Mouse (Mus musculus) liver, embryonic 15.5 days (tissue): Measurements from ENCODE around the gene Vegfb. TPM values are rescaled to one million over a fixed set of nuclear protein-coding genes. Genes with fewer than 3 reads are reported as not detected.

Source experiments
- ATAC-seq: fragments of 200-750 bp; cut with Nextera tagmentation; 2 replicates; pipeline ENCODE4 v1.8.0; 2017; ENCODE audit warnings: moderate number of reproducible peaks, mild to moderate bottlenecking, moderate library complexity; ENCODE audit not compliant: insufficient read depth
- H3K27ac ChIP-seq: fragments of 300-500 bp; sonication (generic); replicated peaks from 2 replicates; pipeline ENCODE4 v1.5.1; 2015; ENCODE audit warnings: mild to moderate bottlenecking, inconsistent platforms
- H3K27me3 ChIP-seq: fragments of 300-500 bp; sonication (generic); 2 replicates; pipeline ENCODE4 v1.6.1; 2015; ENCODE audit warnings: mild to moderate bottlenecking, inconsistent platforms
- H3K36me3 ChIP-seq: fragments of 300-500 bp; sonication (generic); replicated peaks from 2 replicates; pipeline ENCODE4 v1.6.1; 2015; ENCODE audit warnings: moderate library complexity, mild to moderate bottlenecking, inconsistent platforms
- H3K4me1 ChIP-seq: fragments of 300-500 bp; sonication (generic); replicated peaks from 2 replicates; pipeline ENCODE4 v1.6.1; 2015; ENCODE audit warnings: inconsistent platforms
- H3K4me2 ChIP-seq: fragments of 300-500 bp; sonication (generic); 2 replicates; pipeline ENCODE4 v1.6.1; 2015; ENCODE audit warnings: moderate library complexity, mild to moderate bottlenecking, inconsistent platforms
- H3K4me3 ChIP-seq: fragments of 300-500 bp; sonication (generic); replicated peaks from 2 replicates; pipeline ENCODE4 v1.5.1; 2015; ENCODE audit warnings: mild to moderate bottlenecking, inconsistent platforms
- H3K9ac ChIP-seq: fragments of 300-500 bp; sonication (generic); 2 replicates; pipeline ENCODE4 v1.6.1; 2015; ENCODE audit warnings: moderate library complexity, mild to moderate bottlenecking, inconsistent platforms
- H3K9me3 ChIP-seq: fragments of 300-500 bp; sonication (generic); replicated peaks from 2 replicates; pipeline ENCODE4 v1.6.1; 2016; ENCODE audit warnings: inconsistent platforms
- WGBS: fragments of 180-500 bp; shearing (Covaris S2); methylation state at CpG from one replicate; pipeline ENCODE4 v1.1.7; 2015; ENCODE audit warnings: mixed read lengths; ENCODE audit not compliant: insufficient replicate concordance; 5-methylcytosine and 5-hydroxymethylcytosine counted together
- polyA plus RNA-seq: library from polyadenylated mRNA; unstranded; fragments of >200 nt; fragmentation: Nextera tagmentation; extraction: Ambion mirVana; gene quantifications from 2 replicates; pipeline ENCODE4 v1.2.1, GENCODE M21; 2015

Vegfb gene
- polyA plus RNA-seq, 1 experiment from 2014 or later: 15.6 TPM

GRCm38 (mm10) chr19:6969665-6970381 lies 17.6 kb downstream of the Vegfb start:
- Histone ChIP-seq H3K4me2 (peak overlapping the region; percentile 97), H3K27me3 (peaks cover 22% of the 10 kb centered on the region), H3K9me3 (no peaks in the 10 kb centered on the region), H3K9ac (peak overlapping the region; percentile 75), H3K27ac (0 out of 2 replicates have a peak overlapping the region, but pooled peaks have one; percentile 24), H3K4me1 (peaks cover 75% of the 10 kb centered on the region), H3K36me3 (peaks cover 10% of the 10 kb centered on the region; the same call in 1 of the 2 replicates), H3K4me3 (peak overlapping the region; percentile 66)
- WGBS: 2% methylated on average over 55 of the region's 55 CpGs
- ATAC-seq: peak; percentile 65

- H3K9ac ChIP-seq: peak overlapping the region; percentile 75
- no peaks in the 10 kb centered on the region for H3K9me3 ChIP-seq
- H3K27me3 ChIP-seq: peaks cover 22% of the 10 kb centered on the region
- H3K27ac ChIP-seq: 0 out of 2 replicates have a peak overlapping the region, but pooled peaks have one; percentile 24
- peak overlapping the region; percentile 66 for H3K4me3 ChIP-seq
- WGBS: under 1% methylated on average over 20 of the region's 20 CpGs
- no peak for ATAC-seq
- H3K4me2 ChIP-seq: peak overlapping the region; percentile 97
- H3K4me1 ChIP-seq: peaks cover 70% of the 10 kb centered on the region
- peaks cover 15% of the 10 kb centered on the region; the same call in 1 of the 2 replicates for H3K36me3 ChIP-seq
Observed at GRCm38 (mm10) chr19:6969291-6969664, 18.2 kb downstream of the Vegfb start.

DNA sequence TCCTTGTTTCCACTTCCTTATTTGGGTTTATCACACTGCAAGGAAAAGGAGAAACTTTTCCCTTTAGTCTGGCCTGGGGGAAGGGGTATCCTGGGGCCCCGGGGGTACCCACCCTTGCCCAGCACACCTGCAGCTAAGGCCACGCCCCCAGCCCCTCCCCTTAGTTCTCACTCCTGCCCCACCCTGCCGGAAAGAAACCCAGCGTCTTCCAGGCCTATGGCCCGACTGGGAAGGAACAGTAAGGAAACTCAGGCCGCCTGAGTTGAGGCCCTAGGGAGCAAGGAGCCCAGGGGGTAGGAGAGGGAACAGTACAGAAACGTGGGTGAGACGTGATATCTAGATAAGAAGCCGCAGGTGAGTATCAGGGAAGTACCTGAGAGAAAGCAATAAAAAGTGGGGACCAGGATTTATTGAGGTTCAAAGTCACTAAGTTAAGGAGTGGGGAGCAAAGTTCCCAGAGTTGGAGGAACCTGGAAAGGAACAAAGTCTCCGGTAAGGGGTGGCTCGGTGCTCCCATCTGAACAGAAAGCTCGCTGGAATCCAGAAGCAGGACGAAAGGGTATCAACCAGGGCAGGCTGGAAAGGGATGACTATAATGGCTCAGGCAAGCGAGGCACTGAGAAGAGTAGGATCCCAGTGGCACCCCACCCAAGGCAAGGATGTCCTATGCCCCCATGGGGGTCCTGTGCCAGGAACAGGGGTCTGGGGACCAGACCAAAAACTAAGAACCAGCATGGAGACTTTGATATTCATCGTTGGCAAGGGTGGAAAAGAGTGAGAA lies 18.8 kb downstream of the Vegfb start:
- Histone ChIP-seq H3K4me3 (peak overlapping the region; percentile 66), H3K4me1 (peaks cover 66% of the 10 kb centered on the region), H3K9me3 (no peaks in the 10 kb centered on the region), H3K36me3 (peaks cover 17% of the 10 kb centered on the region; the same call in 1 of the 2 replicates), H3K27ac (no peak overlapping the region), H3K9ac (peak overlapping the region; percentile 75), H3K4me2 (peak overlapping the region; percentile 97), H3K27me3 (peaks cover 22% of the 10 kb centered on the region)
- WGBS: 7% methylated on average over 15 of the region's 15 CpGs
- ATAC-seq: no peak

DNA sequence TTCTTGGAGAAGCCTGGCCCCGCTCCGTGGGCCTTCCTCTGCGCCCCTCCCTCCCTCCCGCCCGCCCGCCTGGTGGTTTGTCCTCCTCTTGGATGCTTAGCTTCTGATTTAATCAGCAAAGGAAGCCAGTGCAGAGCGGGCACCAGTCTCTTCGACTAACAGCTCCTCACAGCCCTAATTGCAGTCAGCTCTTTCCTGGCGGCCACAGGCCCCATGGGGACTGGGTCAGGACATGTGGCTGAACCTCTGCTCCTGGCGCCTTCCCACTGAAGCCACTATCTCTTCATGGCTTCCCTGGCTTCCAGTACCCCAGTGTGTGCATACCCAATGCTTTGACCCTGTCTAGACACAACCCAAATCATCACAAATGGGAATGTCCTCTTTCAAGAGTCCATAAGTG lies 31.0 kb downstream of the Vegfb start:
- Histone ChIP-seq H3K36me3 (peaks cover 33% of the 10 kb centered on the region), H3K9me3 (no peaks in the 10 kb centered on the region), H3K27ac (no peak overlapping the region), H3K9ac (no peak overlapping the region), H3K4me3 (no peak overlapping the region), H3K4me2 (no peak overlapping the region), H3K4me1 (peaks cover 25% of the 10 kb centered on the region), H3K27me3 (no peaks in the 10 kb centered on the region)
- no peak for ATAC-seq
- WGBS: 62% methylated on average over 10 of the region's 10 CpGs

- Histone ChIP-seq H3K9me3 (no peaks in the 10 kb centered on the region), H3K4me2 (no peak overlapping the region), H3K36me3 (peaks cover 33% of the 10 kb centered on the region), H3K9ac (no peak overlapping the region), H3K27ac (no peak overlapping the region), H3K4me3 (no peak overlapping the region), H3K27me3 (no peaks in the 10 kb centered on the region), H3K4me1 (peaks cover 35% of the 10 kb centered on the region)
- WGBS: 67% methylated on average over 7 of the region's 7 CpGs
- ATAC-seq: no peak
Observed at GRCm38 (mm10) chr19:6955424-6955823, 32.0 kb downstream of the Vegfb start.

- Histone ChIP-seq H3K9me3 (no peaks in the 10 kb centered on the region), H3K27ac (no peak overlapping the region), H3K9ac (no peak overlapping the region)
Observed at GRCm38 (mm10) chr19:6954046-6954445, 33.4 kb downstream of the Vegfb start.

GRCm38 (mm10) chr19:6952712-6953037 lies 34.8 kb downstream of the Vegfb start:
- H3K27me3 ChIP-seq: no peaks in the 10 kb centered on the region
- peak overlapping the region; percentile 98 for H3K4me2 ChIP-seq
- H3K4me1 ChIP-seq: peaks cover 55% of the 10 kb centered on the region
- H3K9me3 ChIP-seq: no peaks in the 10 kb centered on the region
- peak overlapping the region; percentile 79 for H3K4me3 ChIP-seq
- WGBS: 3% methylated on average over 3 of the region's 3 CpGs
- H3K9ac ChIP-seq: peak overlapping the region; percentile 73; the same call in 1 of the 2 replicates
- H3K36me3 ChIP-seq: peaks cover 24% of the 10 kb centered on the region
- H3K27ac ChIP-seq: peak overlapping the region; percentile 91
- ATAC-seq: no peak

More at GRCm38 (mm10) chr19:6954046-6954445, 33.4 kb downstream of the Vegfb start:
- no peak for ATAC-seq
- Histone ChIP-seq H3K27me3 (no peaks in the 10 kb centered on the region), H3K4me1 (peaks cover 49% of the 10 kb centered on the region), H3K4me2 (no peak overlapping the region), H3K36me3 (peaks cover 33% of the 10 kb centered on the region), H3K4me3 (no peak overlapping the region)
- WGBS: 69% methylated on average over 9 of the region's 9 CpGs

- no peaks in the 10 kb centered on the region for H3K27me3 ChIP-seq
- H3K4me1 ChIP-seq: peaks cover 56% of the 10 kb centered on the region
- peak overlapping the region; percentile 91 for H3K27ac ChIP-seq
- H3K9me3 ChIP-seq: no peaks in the 10 kb centered on the region
- 1% methylated on average over 31 of the region's 31 CpGs for WGBS
- peak overlapping the region; percentile 73 for H3K9ac ChIP-seq
- H3K4me2 ChIP-seq: peak overlapping the region; percentile 98
- peak overlapping the region; percentile 79 for H3K4me3 ChIP-seq
- peaks cover 19% of the 10 kb centered on the region for H3K36me3 ChIP-seq
- peak; percentile 31 for ATAC-seq
Observed at GRCm38 (mm10) chr19:6951994-6952711, 35.3 kb downstream of the Vegfb start.

GRCm38 (mm10) chr19:6951381-6951968 lies 36.0 kb downstream of the Vegfb start:
- Histone ChIP-seq H3K36me3 (peaks cover 17% of the 10 kb centered on the region), H3K27me3 (no peaks in the 10 kb centered on the region), H3K4me2 (peak overlapping the region; percentile 98), H3K4me1 (peaks cover 57% of the 10 kb centered on the region), H3K27ac (peak overlapping the region; percentile 91), H3K9ac (peak overlapping the region; percentile 73), H3K9me3 (no peaks in the 10 kb centered on the region), H3K4me3 (peak overlapping the region; percentile 79)
- ATAC-seq: peak; percentile 70
- under 1% methylated on average over 35 of the region's 35 CpGs for WGBS

- peak overlapping the region; percentile 73 for H3K9ac ChIP-seq
- H3K9me3 ChIP-seq: no peaks in the 10 kb centered on the region
- peak overlapping the region; percentile 91 for H3K27ac ChIP-seq
- H3K27me3 ChIP-seq: no peaks in the 10 kb centered on the region
- ATAC-seq: peak; percentile 16
- peak overlapping the region; percentile 98 for H3K4me2 ChIP-seq
- H3K36me3 ChIP-seq: peaks cover 14% of the 10 kb centered on the region
- peaks cover 57% of the 10 kb centered on the region for H3K4me1 ChIP-seq
- WGBS: under 1% methylated on average over 28 of the region's 28 CpGs
- H3K4me3 ChIP-seq: peak overlapping the region; percentile 79
Observed at GRCm38 (mm10) chr19:6950613-6951153, 36.8 kb downstream of the Vegfb start.
